Mouse (Mus musculus) cortical plate, adult 2 months (tissue): ENCODE results near the gene Dnaja4. TPM values are rescaled to one million over a fixed set of nuclear protein-coding genes. Genes with fewer than 3 reads are reported as not detected.

ENCODE experiments used
- H3K27ac ChIP-seq: fragments of 200-500 bp; 2 replicates; pipeline ENCODE4 v1.5.1; 2012; ENCODE audit warnings: low read length, control low read depth, inconsistent platforms; ENCODE audit not compliant: insufficient read depth
- H3K4me1 ChIP-seq: fragments of 200-500 bp; 2 replicates; pipeline ENCODE4 v1.6.1; 2011; ENCODE audit warnings: low read length; ENCODE audit not compliant: control insufficient read depth, insufficient read depth
- H3K4me3 ChIP-seq: fragments of 200-500 bp; 2 replicates; pipeline ENCODE4 v1.5.1; 2011; ENCODE audit warnings: mild to moderate bottlenecking, low read length, control low read depth; ENCODE audit not compliant: insufficient read depth
- CTCF ChIP-seq: fragments of 200-500 bp; IDR thresholded peaks from 2 replicates; pipeline ENCODE4 v1.5.1; 2011; ENCODE audit warnings: mild to moderate bottlenecking, control low read depth, low read length; ENCODE audit not compliant: insufficient read depth; ENCODE audit errors: extremely low read depth
- POLR2A ChIP-seq: fragments of 200-500 bp; IDR thresholded peaks from 2 replicates; pipeline ENCODE4 v1.6.1; 2011; ENCODE audit warnings: mild to moderate bottlenecking, low read length, control low read depth; ENCODE audit not compliant: insufficient read depth; ENCODE audit errors: extremely low read depth
- polyA plus RNA-seq: library from polyadenylated mRNA; depleted of rRNA; stranded (reverse); fragments of >200 nt; gene quantifications from 2 replicates; pipeline ENCODE4 v1.2.3, GENCODE M21; 2012

Gene Dnaja4
- polyA plus RNA-seq, 1 experiment = 41.3 TPM

- Histone ChIP-seq H3K4me3 (no peak overlapping the region), H3K4me1 (peaks cover 1% of the 10 kb centered on the region; the same call in 1 of the 2 replicates), H3K27ac (no peak overlapping the region)
- no peak for TF ChIP-seq POLR2A
- no peak for TF ChIP-seq CTCF
Measured at GRCm38 (mm10) chr9:54722596-54722995, 23.9 kb downstream of the Dnaja4 start.

DNA sequence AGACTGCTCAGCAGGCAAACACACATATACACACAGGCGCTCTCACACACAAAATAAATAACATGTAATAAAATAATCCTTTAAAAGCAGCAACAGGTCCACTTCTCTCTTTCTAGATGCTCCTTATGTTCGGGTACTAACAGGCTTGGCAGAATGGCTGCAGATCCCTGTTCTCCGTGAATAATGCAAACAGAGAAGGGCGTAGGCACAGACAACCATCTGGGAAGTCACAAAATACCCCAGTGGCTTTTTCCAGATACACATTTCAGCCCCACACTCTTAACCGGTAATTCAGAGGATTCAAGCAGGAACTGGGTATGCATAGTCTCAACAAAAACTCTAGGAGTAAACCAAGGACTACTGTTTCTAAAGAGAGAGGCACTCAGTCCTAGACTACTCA is 27.6 kb downstream of the Dnaja4 start:
- Histone ChIP-seq H3K4me3 (no peak overlapping the region), H3K4me1 (peaks cover 1% of the 10 kb centered on the region; the same call in 1 of the 2 replicates)

DNA sequence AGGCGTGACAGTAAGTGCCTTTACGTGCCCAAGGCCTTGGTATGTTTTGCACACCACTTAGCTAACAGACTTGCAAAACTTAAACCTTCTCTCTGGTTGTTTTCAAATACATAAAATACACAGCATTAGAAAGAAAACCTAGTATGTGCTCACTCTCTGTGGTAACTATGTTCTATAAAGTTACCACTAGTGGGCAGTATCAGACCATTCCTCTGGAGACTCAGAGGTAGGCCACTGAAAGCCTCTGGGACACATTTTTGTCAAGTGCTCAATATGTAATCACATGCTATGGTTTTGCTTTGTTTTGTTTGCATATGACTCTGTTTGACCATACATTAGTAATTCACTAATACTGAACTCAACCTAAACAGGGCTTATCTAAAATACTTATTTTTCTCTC is 33.4 kb downstream of the Dnaja4 start:
- no peak overlapping the region for H3K4me3 ChIP-seq
- TF ChIP-seq POLR2A = no peak
- TF ChIP-seq CTCF = 0 out of 2 replicates have a peak, but pooled peaks have one; percentile 6
- no peaks in the 10 kb centered on the region for H3K4me1 ChIP-seq
- no peak overlapping the region for H3K27ac ChIP-seq

More for the DNA sequence above, 27.6 kb downstream of the Dnaja4 start:
- TF ChIP-seq CTCF = no peak
- TF ChIP-seq POLR2A = no peak
- no peak overlapping the region for H3K27ac ChIP-seq

GRCm38 (mm10) chr9:54733921-54734638 is 35.4 kb downstream of the Dnaja4 start, which contains the start of gene Wdr61:
Gene Wdr61, minus strand, starts transcription at chr9:54734519.
- TF ChIP-seq CTCF (peak; percentile 8; the same call in 1 of the 2 replicates), POLR2A (peak; percentile 94)
- no peak within 1 kb of the TSS for H3K27ac ChIP-seq
- H3K4me1 ChIP-seq = no peaks in the 10 kb centered on the region
- H3K4me3 ChIP-seq = peak within 1 kb of the TSS; percentile 51

GRCm38 (mm10) chr9:54734639-54735252 is 36.1 kb downstream of the Dnaja4 start:
- Histone ChIP-seq H3K4me3 (peak overlapping the region; percentile 51), H3K27ac (no peak overlapping the region), H3K4me1 (no peaks in the 10 kb centered on the region)
- TF ChIP-seq POLR2A (no peak), CTCF (no peak)

DNA sequence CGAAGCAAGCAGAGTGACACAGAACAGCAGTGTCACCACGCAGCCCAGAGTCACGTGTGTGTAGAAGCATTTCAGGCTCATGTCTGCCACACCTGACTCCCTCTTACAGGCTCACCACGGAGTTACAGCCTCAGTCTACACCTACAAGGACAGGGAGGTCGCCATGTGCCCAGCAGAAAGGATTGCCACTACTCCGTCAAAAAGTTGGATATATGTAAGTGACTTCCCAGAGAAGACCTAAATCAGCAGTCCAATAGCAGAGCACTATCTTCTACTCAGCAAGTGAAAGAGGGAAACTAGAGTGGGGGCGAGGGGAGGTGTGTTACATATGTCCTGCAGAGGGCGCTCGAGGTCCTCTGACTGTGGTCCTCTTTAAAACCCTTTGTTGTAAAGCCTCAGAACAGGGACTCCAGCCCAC is 37.6 kb downstream of the Dnaja4 start:
- no peaks in the 10 kb centered on the region for H3K4me1 ChIP-seq
- TF ChIP-seq CTCF (peak; percentile 70), POLR2A (no peak)
- no peak overlapping the region for H3K4me3 ChIP-seq
- no peak overlapping the region for H3K27ac ChIP-seq

GRCm38 (mm10) chr9:54738376-54738775 is 39.7 kb downstream of the Dnaja4 start:
- Histone ChIP-seq H3K27ac (no peak overlapping the region), H3K4me1 (no peaks in the 10 kb centered on the region), H3K4me3 (no peak overlapping the region)
- TF ChIP-seq CTCF (peak; percentile 85), POLR2A (no peak)

GRCm38 (mm10) chr9:54743891-54744290 is 45.2 kb downstream of the Dnaja4 start:
- H3K4me3 ChIP-seq = no peak overlapping the region
- TF ChIP-seq POLR2A (no peak), CTCF (no peak)
- H3K27ac ChIP-seq = no peak overlapping the region
- H3K4me1 ChIP-seq = no peaks in the 10 kb centered on the region

GRCm38 (mm10) chr9:54745740-54746370 is 47.2 kb downstream of the Dnaja4 start:
- no peaks in the 10 kb centered on the region for H3K4me1 ChIP-seq
- no peak overlapping the region for H3K4me3 ChIP-seq
- H3K27ac ChIP-seq = no peak overlapping the region
- TF ChIP-seq CTCF = no peak
- no peak for TF ChIP-seq POLR2A

- Histone ChIP-seq H3K4me3 (no peak overlapping the region), H3K27ac (no peak overlapping the region), H3K4me1 (no peaks in the 10 kb centered on the region)
- TF ChIP-seq CTCF = no peak
- no peak for TF ChIP-seq POLR2A
Measured at GRCm38 (mm10) chr9:54750215-54750981, 51.7 kb downstream of the Dnaja4 start.
